Mouse (Mus musculus): ENCODE results near the gene Tmem50a.

Tmem50a gene

GRCm38 (mm10) chr4:134879410-134879981 lies 35.3 kb downstream of the Tmem50a start:
- in situ Hi-C loops (cut with MseI, MboI) = no loop called here

GRCm38 (mm10) chr4:134876171-134876570 lies 38.7 kb downstream of the Tmem50a start:
- in situ Hi-C loops (cut with MseI, MboI) = no loop called here

- in situ Hi-C loops (cut with MseI, MboI) = no loop called here
These were observed 42.9 kb downstream of the Tmem50a start for GRCm38 (mm10) chr4:134871950-134872349.

GRCm38 (mm10) chr4:134871477-134871876 lies 43.3 kb downstream of the Tmem50a start:
- in situ Hi-C loops (cut with MseI, MboI) = no loop called here

GRCm38 (mm10) chr4:134869815-134870375 lies 44.9 kb downstream of the Tmem50a start:
- in situ Hi-C loops (cut with MseI, MboI) = no loop called here

GRCm38 (mm10) chr4:134869068-134869730 lies 45.6 kb downstream of the Tmem50a start:
- in situ Hi-C loops (cut with MseI, MboI) = no loop called here

GRCm38 (mm10) chr4:134868490-134868889 lies 46.3 kb downstream of the Tmem50a start:
- in situ Hi-C loops (cut with MseI, MboI) = no loop called here

GRCm38 (mm10) chr4:134868065-134868464 lies 46.8 kb downstream of the Tmem50a start:
- in situ Hi-C loops (cut with MseI, MboI) = no loop called here

- in situ Hi-C loops (cut with MseI, MboI) = no loop called here
These were observed 47.2 kb downstream of the Tmem50a start for GRCm38 (mm10) chr4:134867661-134868060.

GRCm38 (mm10) chr4:134867213-134867612 lies 47.6 kb downstream of the Tmem50a start:
- in situ Hi-C loops (cut with MseI, MboI) = no loop called here

- in situ Hi-C loops (cut with MseI, MboI) = no loop called here
These were observed 49.0 kb downstream of the Tmem50a start for GRCm38 (mm10) chr4:134865789-134866188.

GRCm38 (mm10) chr4:134865340-134865739 lies 49.5 kb downstream of the Tmem50a start:
- in situ Hi-C loops (cut with MseI, MboI) = no loop called here

- in situ Hi-C loops (cut with MseI, MboI) = no loop called here
These were observed 50.7 kb downstream of the Tmem50a start, which contains the start of gene Rhd for GRCm38 (mm10) chr4:134863937-134864729. TSS of gene Rhd (plus strand) at chr4:134864536.

GRCm38 (mm10) chr4:134862996-134863395 lies 51.8 kb downstream of the Tmem50a start:
- in situ Hi-C loops (cut with MseI, MboI) = no loop called here

GRCm38 (mm10) chr4:134861884-134862283 lies 52.9 kb downstream of the Tmem50a start:
- in situ Hi-C loops (cut with MseI, MboI) = no loop called here

- in situ Hi-C loops (cut with MseI, MboI) = no loop called here
These were observed 56.3 kb downstream of the Tmem50a start for GRCm38 (mm10) chr4:134858494-134858893.

GRCm38 (mm10) chr4:134856501-134856900 lies 58.3 kb downstream of the Tmem50a start:
- in situ Hi-C loops (cut with MseI, MboI) = no loop called here

GRCm38 (mm10) chr4:134856056-134856455 lies 58.8 kb downstream of the Tmem50a start:
- in situ Hi-C loops (cut with MseI, MboI) = no loop called here

GRCm38 (mm10) chr4:134855371-134855770 lies 59.5 kb downstream of the Tmem50a start:
- in situ Hi-C loops (cut with MseI, MboI) = no loop called here

GRCm38 (mm10) chr4:134853637-134854485 lies 61.0 kb downstream of the Tmem50a start:
- in situ Hi-C loops (cut with MseI, MboI) = no loop called here

GRCm38 (mm10) chr4:134853259-134853636 lies 61.6 kb downstream of the Tmem50a start, which contains the start of gene Maco1:
TSS of gene Maco1 (minus strand) at chr4:134853345.
- in situ Hi-C loops (cut with MseI, MboI) = no loop called here

All from mouse trophoblast stem cell (cell line).